Mouse (Mus musculus) stomach, postnatal 0 days (tissue): ENCODE measurements at regions not wholly inside any gene's neighbourhood (a gene's known extent, or its start where the extent isn't known, plus 50 kb on each side); places are given as distances from the start of the nearest gene placed in this dataset.

ENCODE experiments used
- CTCF ChIP-seq: IDR thresholded peaks from 2 replicates; pipeline ENCODE4 v1.5.1; 2016; ENCODE audit warnings: antibody characterized with exemption, low read depth, mild to moderate bottlenecking, moderate library complexity
- EP300 ChIP-seq: optimal IDR thresholded peaks from 2 replicates; pipeline ENCODE3; 2016; ENCODE audit warnings: antibody characterized with exemption

DNA sequence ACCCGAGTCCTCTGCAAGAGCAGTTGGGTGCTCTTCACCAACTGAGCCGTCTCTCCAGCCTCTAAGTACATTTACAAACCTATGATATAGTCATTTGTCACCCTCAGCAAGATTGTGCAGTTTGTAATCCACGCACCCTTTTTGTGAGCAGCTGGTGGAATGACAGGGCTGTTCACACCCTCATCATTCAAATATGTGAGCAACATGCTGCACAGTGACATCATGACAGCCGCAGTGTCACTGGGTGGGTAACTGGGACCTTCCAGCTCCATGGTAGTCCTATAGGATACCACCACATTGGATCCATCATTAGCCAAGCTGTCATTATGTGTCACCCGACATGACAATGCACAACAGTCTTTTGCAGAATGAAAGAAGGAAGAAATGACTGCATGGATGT lies 155.0 kb upstream of the Sulf2 start:
- TF ChIP-seq CTCF (no peak), EP300 (no peak)
